Mouse (Mus musculus) midbrain, embryonic 16.5 days (tissue): ENCODE results near the gene Tatdn2. TPM values are rescaled to one million over a fixed set of nuclear protein-coding genes. Genes with fewer than 3 reads are reported as not detected.

ENCODE experiments used
- ATAC-seq: fragments of 200-750 bp; cut with Nextera tagmentation; 2 replicates; pipeline ENCODE4 v1.8.0; 2017; ENCODE audit warnings: moderate TSS enrichment
- H3K27ac ChIP-seq: fragments of 300-500 bp; sonication (generic); 2 replicates; pipeline ENCODE4 v1.5.1; 2014; ENCODE audit warnings: mild to moderate bottlenecking, low read length, mixed read lengths
- H3K27me3 ChIP-seq: fragments of 300-500 bp; sonication (generic); 2 replicates; pipeline ENCODE4 v1.6.1; 2014; ENCODE audit warnings: low read depth, low read length, mixed read lengths; ENCODE audit not compliant: control insufficient read depth, insufficient read depth
- H3K36me3 ChIP-seq: fragments of 300-500 bp; sonication (generic); 2 replicates; pipeline ENCODE4 v1.6.1; 2014; ENCODE audit warnings: mild to moderate bottlenecking, low read length, moderate library complexity, mixed read lengths; ENCODE audit not compliant: control insufficient read depth, insufficient read depth
- H3K4me1 ChIP-seq: fragments of 300-500 bp; sonication (generic); 2 replicates; pipeline ENCODE4 v1.6.1; 2014; ENCODE audit warnings: mild to moderate bottlenecking, low read length, mixed read lengths; ENCODE audit not compliant: control insufficient read depth, insufficient read depth
- H3K4me2 ChIP-seq: fragments of 300-500 bp; sonication (generic); 2 replicates; pipeline ENCODE4 v1.6.1; 2014; ENCODE audit warnings: mild to moderate bottlenecking, low read length, mixed read lengths
- H3K4me3 ChIP-seq: fragments of 300-500 bp; sonication (generic); 2 replicates; pipeline ENCODE4 v1.5.1; 2014; ENCODE audit warnings: low read depth, mild to moderate bottlenecking, low read length, moderate library complexity, mixed read lengths
- H3K9ac ChIP-seq: fragments of 300-500 bp; sonication (generic); 2 replicates; pipeline ENCODE4 v1.6.1; 2014; ENCODE audit warnings: low read depth, low read length, mixed read lengths
- H3K9me3 ChIP-seq: fragments of 300-500 bp; sonication (generic); replicated peaks from 2 replicates; pipeline ENCODE4 v1.6.1; 2014; ENCODE audit warnings: mild to moderate bottlenecking, low read length, mixed read lengths; ENCODE audit not compliant: control insufficient read depth, poor library complexity, severe bottlenecking
- WGBS: fragments of 180-500 bp; shearing (Covaris S2); extraction: QIAGEN DNeasy Blood & Tissue Kit; methylation state at CpG from one replicate; pipeline ENCODE4 v1.1.7; 2014; 5-methylcytosine and 5-hydroxymethylcytosine counted together
- polyA plus RNA-seq: library from polyadenylated mRNA; unstranded; fragments of >200 nt; fragmentation: Nextera tagmentation; extraction: Ambion mirVana; gene quantifications from 2 replicates; pipeline ENCODE4 v1.2.1, GENCODE M21; 2015

Gene Tatdn2
- polyA plus RNA-seq, 1 experiment from 2014 or later, result 1.1 TPM

DNA sequence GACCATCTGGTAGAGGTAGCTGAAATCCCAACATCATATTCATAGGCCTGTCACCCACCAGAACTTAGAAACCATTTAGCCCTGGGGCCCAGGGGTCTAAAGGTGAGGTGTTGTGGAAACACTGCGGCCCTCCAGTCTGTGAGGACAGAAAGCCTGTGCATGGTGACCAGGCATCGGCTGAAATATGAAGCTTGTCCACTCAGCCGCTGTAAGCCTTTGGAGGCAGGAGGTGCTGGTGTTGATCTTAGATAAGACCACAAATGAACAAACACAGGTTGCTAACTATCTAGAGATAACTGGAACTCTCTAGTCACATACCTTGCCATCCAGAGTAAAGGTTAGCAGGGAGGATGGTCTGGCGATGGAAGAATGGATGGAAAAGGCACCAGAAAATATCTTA is 24.2 kb downstream of the Tatdn2 start:
- no peak overlapping the region for H3K4me3 ChIP-seq
- H3K9me3 ChIP-seq, result no peaks in the 10 kb centered on the region
- H3K9ac ChIP-seq, result no peak overlapping the region
- no peak overlapping the region for H3K27ac ChIP-seq
- peaks cover 14% of the 10 kb centered on the region for H3K36me3 ChIP-seq
- no peak for ATAC-seq
- H3K4me1 ChIP-seq, result no peaks in the 10 kb centered on the region
- H3K4me2 ChIP-seq, result no peak overlapping the region
- H3K27me3 ChIP-seq, result no peaks in the 10 kb centered on the region
- WGBS, result 95% methylated on average over 4 of the region's 4 CpGs

DNA sequence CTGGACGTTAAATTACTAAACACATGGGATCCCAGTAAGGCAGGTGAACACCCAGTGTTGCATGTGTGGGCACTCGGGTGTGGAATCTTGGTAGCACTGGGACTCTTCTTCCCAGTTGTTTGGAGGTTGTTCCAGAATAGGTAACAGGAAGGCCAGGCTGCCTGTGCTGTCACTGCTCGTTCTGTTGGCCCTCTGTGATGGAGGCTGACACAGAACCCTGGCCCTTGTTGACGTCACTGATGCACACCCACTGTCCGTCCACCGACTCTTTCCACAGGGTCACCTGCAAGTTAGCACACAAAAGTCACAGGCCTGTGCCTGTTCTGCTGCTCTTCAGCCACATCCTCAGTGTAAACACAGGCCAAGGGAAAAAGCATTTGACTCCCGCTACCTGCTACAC is 31.3 kb downstream of the Tatdn2 start:
- Histone ChIP-seq H3K27me3 (no peaks in the 10 kb centered on the region), H3K27ac (no peak overlapping the region), H3K4me1 (no peaks in the 10 kb centered on the region), H3K4me3 (no peak overlapping the region), H3K36me3 (peaks cover 42% of the 10 kb centered on the region), H3K4me2 (no peak overlapping the region), H3K9me3 (no peaks in the 10 kb centered on the region), H3K9ac (no peak overlapping the region)
- no peak for ATAC-seq
- WGBS, result 95% methylated on average over 7 of the region's 7 CpGs

DNA sequence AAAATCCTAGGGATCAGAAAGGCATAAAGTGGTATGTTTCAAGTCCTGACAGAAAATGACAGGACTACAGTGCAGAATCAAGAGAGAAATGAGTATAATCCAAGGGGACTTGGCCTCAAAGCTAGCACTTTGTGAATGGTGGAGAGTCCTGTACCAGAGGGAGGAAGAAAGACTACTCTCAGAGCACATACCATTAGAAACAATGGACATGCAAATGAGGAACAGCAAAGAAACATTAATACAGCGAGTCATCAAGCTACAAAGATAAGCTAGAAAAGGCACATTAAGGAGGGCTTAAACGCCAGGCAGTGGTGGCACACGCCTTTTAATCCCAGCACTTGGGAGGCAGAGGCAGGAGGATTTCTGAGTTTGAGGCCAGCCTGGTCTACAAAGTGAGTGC is 34.4 kb downstream of the Tatdn2 start:
- Histone ChIP-seq H3K27ac (no peak overlapping the region), H3K27me3 (no peaks in the 10 kb centered on the region), H3K36me3 (peaks cover 53% of the 10 kb centered on the region), H3K4me2 (no peak overlapping the region), H3K4me1 (no peaks in the 10 kb centered on the region), H3K9me3 (no peaks in the 10 kb centered on the region), H3K9ac (no peak overlapping the region), H3K4me3 (no peak overlapping the region)
- WGBS, result 96% methylated on average over 3 of the region's 3 CpGs
- ATAC-seq, result no peak

DNA sequence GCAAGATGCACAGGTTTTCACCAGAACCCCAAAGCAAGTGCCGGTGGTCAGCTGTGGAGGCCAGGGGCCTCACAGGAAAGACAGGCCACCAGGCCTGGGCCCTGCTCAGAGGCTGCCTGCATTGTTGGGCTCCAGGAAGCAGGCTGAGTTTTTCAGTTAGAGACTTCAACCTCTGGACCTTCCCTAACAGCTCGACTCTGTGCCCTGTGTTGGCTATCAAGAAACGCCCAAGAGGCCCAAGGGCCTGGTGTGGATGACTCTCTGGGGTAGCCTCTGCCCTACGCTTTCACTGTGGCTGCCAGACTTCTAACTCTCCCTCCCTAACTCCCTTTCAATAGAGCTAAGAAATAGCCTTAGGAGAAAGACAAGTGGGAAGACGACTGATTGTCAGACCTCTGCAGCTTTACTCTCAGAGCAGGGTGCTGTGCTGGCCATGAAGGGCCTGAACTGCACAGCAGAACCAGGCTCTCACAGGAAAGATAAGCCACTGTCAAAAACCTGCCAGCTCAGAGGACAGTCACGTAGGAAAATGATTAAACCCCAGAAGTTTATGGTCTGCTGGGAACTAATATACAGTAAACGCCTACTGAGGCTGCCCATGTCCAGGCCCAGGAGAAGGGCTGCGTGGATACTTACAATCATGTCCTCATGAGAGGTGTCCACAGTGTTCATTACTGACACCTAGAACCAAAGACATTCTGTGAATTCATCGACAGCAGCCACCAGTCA is 40.6 kb downstream of the Tatdn2 start:
- Histone ChIP-seq H3K27me3 (no peaks in the 10 kb centered on the region), H3K9ac (no peak overlapping the region), H3K9me3 (no peaks in the 10 kb centered on the region), H3K4me3 (no peak overlapping the region), H3K27ac (no peak overlapping the region), H3K36me3 (peaks cover 19% of the 10 kb centered on the region), H3K4me2 (no peak overlapping the region), H3K4me1 (peaks cover 12% of the 10 kb centered on the region)
- 90% methylated on average over 9 of the region's 9 CpGs for WGBS
- no peak for ATAC-seq

DNA sequence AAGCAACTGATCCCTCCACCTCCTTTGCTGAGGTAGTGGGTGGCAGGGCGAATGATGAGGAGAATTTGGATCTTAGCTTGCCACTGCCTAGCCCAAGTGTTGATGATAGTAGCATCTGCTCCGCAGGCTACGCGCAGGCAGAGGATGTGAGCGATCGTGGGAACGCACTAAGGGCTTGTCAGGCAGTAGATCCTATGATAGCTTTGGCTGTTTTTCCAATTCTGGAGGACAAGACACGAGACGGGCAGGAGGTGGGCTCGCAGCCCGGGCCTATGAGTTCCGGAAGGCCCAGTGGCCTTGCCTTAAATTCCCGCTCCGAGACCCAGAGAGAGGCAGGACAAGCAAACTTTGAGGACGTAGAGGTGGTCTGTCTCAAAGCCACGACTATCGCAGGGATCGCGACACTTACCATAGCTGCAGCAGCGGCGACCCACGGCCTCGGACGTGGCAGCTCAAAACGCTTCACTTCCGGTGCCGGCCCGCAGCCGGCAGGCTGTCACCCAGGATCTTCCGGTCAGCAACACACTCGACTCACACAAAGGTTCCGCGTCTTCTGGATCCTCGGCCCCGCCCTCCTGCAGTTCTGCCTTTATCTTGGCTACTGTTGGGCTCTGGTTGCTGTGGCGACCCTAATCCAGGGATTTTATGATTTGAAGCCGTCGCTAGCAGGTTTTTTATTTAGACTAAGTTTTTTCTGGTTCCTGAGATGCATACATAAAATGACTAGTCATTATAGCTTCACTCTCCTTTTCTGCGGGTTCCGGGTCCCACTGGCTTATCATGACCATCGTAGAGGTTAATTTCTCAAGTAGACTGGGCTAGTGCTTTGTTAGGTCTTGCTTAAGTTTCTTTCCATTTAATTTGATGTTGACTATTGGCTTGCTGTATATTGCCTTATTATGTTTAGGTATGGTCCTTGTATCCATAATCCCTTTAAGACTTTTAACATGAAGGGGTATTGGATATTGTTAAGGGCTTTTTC is 43.7 kb downstream of the Tatdn2 start, which contains the start of gene Sec13:
Sec13 (minus strand) TSS at position 508 of the 982 bp plus-strand sequence.
- peak within 1 kb of the TSS; percentile 84 for H3K9ac ChIP-seq
- peaks cover 7% of the 10 kb centered on the region for H3K36me3 ChIP-seq
- H3K27me3 ChIP-seq, result no peaks in the 10 kb centered on the region
- peaks cover 12% of the 10 kb centered on the region for H3K4me1 ChIP-seq
- peak; percentile 90 for ATAC-seq
- H3K4me2 ChIP-seq, result peak within 1 kb of the TSS; percentile 91
- 3% methylated on average over 41 of the region's 41 CpGs for WGBS
- no peaks in the 10 kb centered on the region for H3K9me3 ChIP-seq
- H3K4me3 ChIP-seq, result peak within 1 kb of the TSS; percentile 89
- peak within 1 kb of the TSS; percentile 75 for H3K27ac ChIP-seq

DNA sequence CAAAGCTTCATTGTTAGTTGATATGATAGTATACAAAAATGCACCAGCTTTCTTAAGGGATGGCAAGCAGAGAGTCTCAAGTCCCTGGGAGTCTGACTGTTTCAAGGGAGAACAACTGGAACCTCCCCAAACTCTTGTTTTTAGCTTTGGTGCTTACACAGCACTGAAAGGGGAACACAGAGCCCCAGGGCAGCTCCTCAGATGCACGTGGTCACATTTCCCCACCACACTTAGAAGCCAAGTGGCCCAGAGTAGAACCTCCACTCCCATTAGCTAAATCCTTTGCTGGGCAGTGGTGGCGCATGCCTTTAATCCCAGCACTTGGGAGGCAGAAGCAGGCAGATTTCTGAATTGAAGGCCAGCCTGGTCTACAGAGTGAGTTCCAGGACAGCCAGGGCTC is 44.6 kb downstream of the Tatdn2 start:
- Histone ChIP-seq H3K9me3 (no peaks in the 10 kb centered on the region), H3K27me3 (no peaks in the 10 kb centered on the region), H3K4me1 (peaks cover 12% of the 10 kb centered on the region), H3K9ac (no peak overlapping the region), H3K4me2 (no peak overlapping the region), H3K27ac (no peak overlapping the region), H3K36me3 (no peaks in the 10 kb centered on the region; the same call in 1 of the 2 replicates), H3K4me3 (no peak overlapping the region)
- no peak for ATAC-seq
- 72% methylated on average over 2 of the region's 2 CpGs for WGBS

DNA sequence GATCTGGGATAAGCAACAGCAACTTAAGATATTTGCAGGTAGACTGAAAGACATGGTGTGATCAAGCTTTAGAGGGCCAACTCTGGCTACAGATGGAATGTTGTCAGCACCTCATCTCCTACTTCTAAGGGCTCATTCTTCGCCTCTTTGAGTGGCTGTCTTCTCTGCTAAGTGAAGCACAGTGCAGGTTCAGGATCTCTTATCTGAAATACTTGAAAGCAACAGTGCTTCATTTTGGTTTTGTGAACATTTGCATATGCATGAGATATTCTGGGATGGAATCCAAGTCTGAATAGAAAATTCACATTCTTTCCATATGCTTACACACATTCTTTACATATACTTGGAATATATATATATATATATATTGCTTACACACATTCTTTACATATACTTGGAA is 45.5 kb downstream of the Tatdn2 start:
- 84% methylated on average over 1 of the region's 1 CpGs for WGBS
- Histone ChIP-seq H3K27me3 (no peaks in the 10 kb centered on the region), H3K4me2 (no peak overlapping the region), H3K9ac (no peak overlapping the region), H3K9me3 (no peaks in the 10 kb centered on the region), H3K27ac (no peak overlapping the region), H3K4me1 (peaks cover 12% of the 10 kb centered on the region), H3K36me3 (peaks cover 3% of the 10 kb centered on the region; the same call in 1 of the 2 replicates), H3K4me3 (no peak overlapping the region)
- ATAC-seq, result no peak

DNA sequence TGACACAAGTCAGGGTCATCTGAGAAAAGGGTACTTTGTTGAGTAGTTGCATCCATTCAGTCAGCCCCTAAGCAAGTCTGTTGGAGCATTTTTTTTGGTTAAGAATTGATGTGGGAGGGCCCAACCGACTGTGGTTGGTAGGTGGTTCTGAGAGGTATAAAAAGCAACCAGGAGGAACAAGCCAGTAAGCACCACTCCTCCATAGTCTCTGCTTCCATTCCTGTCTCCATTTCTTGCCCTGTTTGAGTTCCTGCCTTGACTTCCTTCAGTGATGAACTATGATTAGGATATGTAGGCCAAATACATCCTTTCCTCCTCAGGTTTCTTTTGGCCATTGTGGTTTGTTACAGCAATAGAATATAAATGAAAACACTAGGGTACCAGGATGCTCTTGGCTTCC is 46.3 kb downstream of the Tatdn2 start:
- Histone ChIP-seq H3K36me3 (peaks cover 5% of the 10 kb centered on the region; the same call in 1 of the 2 replicates), H3K4me3 (no peak overlapping the region), H3K27ac (no peak overlapping the region), H3K4me2 (no peak overlapping the region), H3K27me3 (0 out of 2 replicates have a peak, but pooled peaks cover 3% of the 10 kb centered on the region), H3K9me3 (no peaks in the 10 kb centered on the region), H3K4me1 (peaks cover 12% of the 10 kb centered on the region), H3K9ac (no peak overlapping the region)
- 57% methylated on average over 1 of the region's 1 CpGs for WGBS
- ATAC-seq, result no peak

DNA sequence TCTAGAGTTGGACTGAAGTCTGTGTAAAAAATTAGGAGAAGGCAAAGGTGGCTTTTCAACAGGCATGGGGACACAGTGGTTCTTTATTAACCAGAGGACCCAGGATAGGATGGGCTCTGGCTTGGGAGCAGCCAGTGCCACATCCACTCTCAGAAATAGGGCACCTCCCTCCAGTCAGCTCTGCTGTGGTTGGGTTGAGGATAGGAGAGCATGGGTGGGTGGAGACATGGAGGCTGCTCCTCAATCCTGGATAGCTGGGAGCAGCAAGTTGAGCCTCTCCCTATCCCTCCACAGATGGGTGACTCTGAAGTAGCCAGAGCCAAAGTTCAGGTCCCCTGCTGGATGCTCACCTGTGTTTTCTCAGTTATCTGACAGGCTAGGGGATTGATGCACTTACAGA is 48.3 kb downstream of the Tatdn2 start:
- no peaks in the 10 kb centered on the region for H3K9me3 ChIP-seq
- H3K27ac ChIP-seq, result no peak overlapping the region
- peaks cover 5% of the 10 kb centered on the region; the same call in 1 of the 2 replicates for H3K36me3 ChIP-seq
- peaks cover 7% of the 10 kb centered on the region; the same call in 1 of the 2 replicates for H3K27me3 ChIP-seq
- no peak for ATAC-seq
- peaks cover 2% of the 10 kb centered on the region; the same call in 1 of the 2 replicates for H3K4me1 ChIP-seq
- H3K4me2 ChIP-seq, result no peak overlapping the region
- no peak overlapping the region for H3K9ac ChIP-seq
- H3K4me3 ChIP-seq, result no peak overlapping the region
